Mouse (Mus musculus): ENCODE measurements around the gene Polr3h. TPM values are rescaled to one million over a fixed set of nuclear protein-coding genes. Genes with fewer than 3 reads are reported as not detected.

Gene Polr3h
- polyA plus RNA-seq, 1 experiment from 2014 or later, result 154 TPM

DNA sequence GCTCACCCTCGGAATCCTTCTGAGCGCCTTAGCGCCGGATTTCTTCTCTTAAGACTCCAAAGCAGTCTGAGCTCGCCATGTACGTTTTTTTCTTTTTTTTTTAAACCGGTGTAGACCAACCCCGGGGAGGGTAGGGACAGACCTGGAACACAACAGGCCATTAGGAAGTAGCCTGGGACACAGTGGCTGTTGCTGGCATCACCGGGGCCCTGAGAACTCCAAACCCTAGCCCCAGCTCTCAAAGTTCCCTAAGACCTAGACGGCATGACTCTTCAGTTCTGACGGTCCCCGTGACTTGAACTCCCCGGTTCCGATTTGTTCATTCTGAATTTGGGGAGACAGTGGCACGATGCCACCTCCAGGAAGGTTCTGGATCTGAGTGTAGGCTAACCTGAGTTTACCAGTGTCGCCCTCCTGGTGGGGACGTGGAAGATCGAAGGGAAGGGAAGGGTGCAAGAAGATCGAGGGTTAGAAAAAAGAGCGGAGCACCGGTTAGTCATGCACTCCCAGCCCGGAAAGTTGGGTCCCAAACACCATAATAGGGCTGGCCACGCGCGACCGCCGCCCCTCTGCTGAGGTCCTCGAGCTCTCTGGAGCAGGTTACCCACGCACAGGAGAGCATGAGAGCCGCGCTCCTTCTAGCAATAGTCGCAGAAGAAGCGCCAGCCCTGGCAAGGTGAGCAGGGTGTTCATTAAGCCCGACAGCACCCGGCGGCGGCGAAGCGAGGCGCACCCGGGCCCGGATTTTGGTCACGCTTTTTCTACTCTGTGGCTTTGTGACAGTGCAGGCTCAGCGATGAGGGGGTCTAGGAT is 67.3 kb downstream of the Polr3h start, which contains the start of gene Tob2:
TSS of gene Tob2 (minus strand) at position 280 of the 813 bp plus-strand sequence.
- ATAC-seq (peak; percentile 5), DNase-seq (ENCODE audit: low read depth, low spot score) (no peak)
- CTCF ChIA-PET, result interaction anchor here (1.3 to 1.7 kb wide), 3 partner anchors 19 to 27 kb away, joined by 3 to 9 read pairs (median 3); no protein-coding TSS in a partner anchor
- no peak for TF ChIP-seq CTCF (IDR thresholded peaks at IDR 0.05)
- H3K27me3 ChIP-seq, result no peaks in the 10 kb centered on the region
- in situ Hi-C loops (cut with MboI; ENCODE audit: low pct_unique_long_range_greater_than_20kb), result no loop called here
- POLR2A ChIA-PET, result interaction anchor here (0.9 to 3.2 kb wide), 6 partner anchors 14 to 103 kb away, joined by 3 to 9 read pairs (median 4); no protein-coding TSS in a partner anchor

DNA sequence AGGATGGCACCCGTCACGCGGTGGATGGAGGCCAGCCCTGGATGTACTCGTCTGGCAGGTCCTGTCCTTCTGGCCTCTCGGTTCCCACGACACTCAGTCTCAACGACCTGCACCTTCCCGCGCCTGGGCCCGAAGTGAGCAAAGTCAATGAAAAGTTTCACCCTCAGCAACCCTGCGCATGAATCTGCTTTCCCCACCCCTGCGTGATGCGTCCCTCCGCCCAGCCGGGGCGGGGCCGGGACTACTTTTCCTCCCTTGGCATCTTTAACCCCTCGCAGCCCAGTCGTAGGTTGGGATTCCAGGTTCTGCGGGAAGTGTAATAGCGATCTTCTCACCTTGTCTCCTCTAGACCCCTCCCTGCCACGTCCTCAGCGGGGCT is 67.9 kb downstream of the Polr3h start:
- ATAC-seq (peak; percentile 3), DNase-seq (ENCODE audit: low read depth, low spot score) (peak; percentile 65)
- ChIA-PET CTCF (interaction anchor here (1.7 kb wide), 1 partner anchor 27 kb away, joined by 9 read pairs; no protein-coding TSS in a partner anchor), POLR2A (interaction anchor here (0.8 to 3.2 kb wide), 8 partner anchors 13 to 102 kb away, joined by 3 to 9 read pairs (median 4); no protein-coding TSS in a partner anchor)
- TF ChIP-seq CTCF (IDR thresholded peaks at IDR 0.05), result no peak
- no peaks in the 10 kb centered on the region for H3K27me3 ChIP-seq
- in situ Hi-C loops (cut with MboI; ENCODE audit: low pct_unique_long_range_greater_than_20kb), result no loop called here

GRCm38 (mm10) chr15:81857724-81858116 is 68.3 kb downstream of the Polr3h start:
- ATAC-seq, result no peak
- no peak for DNase-seq (ENCODE audit: low read depth, low spot score)
- TF ChIP-seq CTCF (IDR thresholded peaks at IDR 0.05), result no peak
- POLR2A ChIA-PET, result interaction anchor here (0.8 to 3.2 kb wide), 7 partner anchors 13 to 102 kb away, joined by 3 to 9 read pairs (median 4); no protein-coding TSS in a partner anchor
- in situ Hi-C loops (cut with MboI; ENCODE audit: low pct_unique_long_range_greater_than_20kb), result no loop called here
- no peaks in the 10 kb centered on the region for H3K27me3 ChIP-seq
- CTCF ChIA-PET, result interaction anchor here (1.7 kb wide), 1 partner anchor 26 kb away, joined by 9 read pairs; no protein-coding TSS in a partner anchor

DNA sequence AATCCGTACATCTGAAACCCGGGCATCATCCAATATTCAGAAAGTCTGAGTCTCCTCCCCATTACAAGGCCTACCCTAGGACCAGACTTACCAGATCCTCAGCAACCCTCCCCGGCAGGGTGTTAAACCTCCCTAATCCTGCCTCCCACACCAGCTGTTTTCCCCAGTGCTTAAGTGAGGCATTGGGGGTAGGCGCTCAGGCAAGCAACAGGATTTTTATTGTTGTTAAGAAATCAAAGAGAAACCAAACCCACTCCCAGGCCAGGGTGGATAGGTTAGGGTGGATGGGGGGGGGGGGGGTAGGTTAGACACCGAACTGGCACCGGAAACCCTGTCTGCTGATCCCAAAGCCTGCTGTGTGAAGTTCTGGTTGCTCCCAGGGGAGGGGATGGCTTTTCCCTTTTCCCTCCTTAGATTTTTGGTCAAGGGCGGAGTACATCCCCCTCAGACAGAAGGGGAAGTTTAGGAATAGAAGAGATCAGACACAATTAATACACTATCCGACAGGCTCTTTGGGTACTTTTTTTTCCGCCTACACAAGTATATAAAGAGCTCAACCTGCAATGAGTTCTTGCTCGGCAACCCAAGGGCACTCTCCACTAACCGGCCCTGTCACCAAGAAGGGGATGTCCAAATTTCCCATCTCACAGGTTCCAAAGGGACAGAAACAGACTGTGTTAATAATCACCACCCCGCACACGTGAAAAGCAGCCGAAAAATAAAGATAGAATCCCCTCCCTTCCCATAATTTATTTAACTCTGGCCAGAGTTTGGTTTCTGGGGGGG is 68.9 kb downstream of the Polr3h start:
- POLR2A ChIA-PET, result interaction anchor here (0.6 to 3.2 kb wide), 6 partner anchors 26 to 89 kb away, joined by 3 to 9 read pairs (median 4); no protein-coding TSS in a partner anchor
- no peaks in the 10 kb centered on the region for H3K27me3 ChIP-seq
- CTCF ChIA-PET, result interaction anchor here (1.7 kb wide), 1 partner anchor 26 kb away, joined by 9 read pairs; no protein-coding TSS in a partner anchor

GRCm38 (mm10) chr15:81856030-81856790 is 69.8 kb downstream of the Polr3h start:
- POLR2A ChIA-PET, result interaction anchor here (0.6 to 3.2 kb wide), 2 partner anchors 25 to 45 kb away, joined by 3 to 9 read pairs; no protein-coding TSS in a partner anchor
- in situ Hi-C loops (cut with MboI; ENCODE audit: low pct_unique_long_range_greater_than_20kb), result no loop called here
- no peak for TF ChIP-seq CTCF (IDR thresholded peaks at IDR 0.05)
- CTCF ChIA-PET, result no interaction called here
- H3K27me3 ChIP-seq, result no peaks in the 10 kb centered on the region
- peak; percentile 74 for DNase-seq (ENCODE audit: low read depth, low spot score)
- peak; percentile 59 for ATAC-seq

More for the DNA sequence above, 68.9 kb downstream of the Polr3h start:
- ATAC-seq (no peak), DNase-seq (ENCODE audit: low read depth, low spot score) (no peak)
- TF ChIP-seq CTCF (IDR thresholded peaks at IDR 0.05), result no peak
- in situ Hi-C loops (cut with MboI; ENCODE audit: low pct_unique_long_range_greater_than_20kb), result no loop called here

- CTCF ChIA-PET, result interaction anchor here (1.3 kb wide), 1 partner anchor 22 kb away, joined by 7 read pairs; no protein-coding TSS in a partner anchor
- no peak for TF ChIP-seq CTCF (IDR thresholded peaks at IDR 0.05)
- ATAC-seq, result no peak
- no peak for DNase-seq (ENCODE audit: low read depth, low spot score)
- H3K27me3 ChIP-seq, result no peaks in the 10 kb centered on the region
- POLR2A ChIA-PET, result no interaction called here
- in situ Hi-C loops (cut with MboI; ENCODE audit: low pct_unique_long_range_greater_than_20kb), result no loop called here
Observed at GRCm38 (mm10) chr15:81853081-81853480, 73.0 kb downstream of the Polr3h start.

GRCm38 (mm10) chr15:81852411-81853000 is 73.5 kb downstream of the Polr3h start:
- no peak for ATAC-seq

GRCm38 (mm10) chr15:81851375-81851774 is 74.7 kb downstream of the Polr3h start:
- in situ Hi-C loops (cut with MboI; ENCODE audit: low pct_unique_long_range_greater_than_20kb), result no loop called here
- H3K27me3 ChIP-seq, result no peaks in the 10 kb centered on the region
- TF ChIP-seq CTCF (IDR thresholded peaks at IDR 0.05), result no peak
- ATAC-seq, result no peak
- POLR2A ChIA-PET, result interaction anchor here (1.5 kb wide), 1 partner anchor 20 kb away, joined by 3 read pairs; the partner anchor contains the start of gene Phf5a
- no peak for DNase-seq (ENCODE audit: low read depth, low spot score)
- CTCF ChIA-PET, result interaction anchor here (4.0 kb wide), 1 partner anchor 20 kb away, joined by 16 read pairs; no protein-coding TSS in a partner anchor

More at GRCm38 (mm10) chr15:81852411-81853000, 73.5 kb downstream of the Polr3h start:
- CTCF ChIA-PET, result interaction anchor here (1.1 to 1.3 kb wide), 2 partner anchors 21 to 66 kb away, joined by 3 to 7 read pairs; no protein-coding TSS in a partner anchor
- POLR2A ChIA-PET, result interaction anchor here (1.5 kb wide), 1 partner anchor 19 kb away, joined by 3 read pairs; the partner anchor contains the start of gene Phf5a
- no peak for DNase-seq (ENCODE audit: low read depth, low spot score)
- no peaks in the 10 kb centered on the region for H3K27me3 ChIP-seq
- in situ Hi-C loops (cut with MboI; ENCODE audit: low pct_unique_long_range_greater_than_20kb), result no loop called here
- TF ChIP-seq CTCF (IDR thresholded peaks at IDR 0.05), result no peak

DNA sequence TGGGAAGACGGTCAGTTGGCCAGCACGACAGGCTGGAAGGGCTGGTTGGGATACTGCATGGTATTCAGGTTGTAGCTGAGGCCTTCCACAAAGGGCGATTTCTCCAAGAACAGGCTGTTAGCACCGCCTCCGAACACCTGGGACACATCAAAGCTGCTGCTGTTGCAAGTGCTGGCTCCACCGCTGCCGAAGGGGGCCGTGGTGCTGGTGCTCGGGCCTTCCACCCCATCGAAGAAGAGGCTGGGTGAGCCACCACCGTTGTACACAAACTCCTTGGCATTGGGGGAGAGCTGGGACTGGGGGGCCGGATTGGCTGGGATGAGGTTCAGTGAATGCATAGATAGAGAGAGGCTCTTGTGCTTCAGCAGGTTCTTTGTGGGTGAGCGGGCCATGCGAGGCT is 75.3 kb downstream of the Polr3h start:
- no peak for ATAC-seq
- no peak for DNase-seq (ENCODE audit: low read depth, low spot score)
- TF ChIP-seq CTCF (IDR thresholded peaks at IDR 0.05), result no peak
- CTCF ChIA-PET, result interaction anchor here (4.0 kb wide), 1 partner anchor 19 kb away, joined by 16 read pairs; no protein-coding TSS in a partner anchor
- in situ Hi-C loops (cut with MboI; ENCODE audit: low pct_unique_long_range_greater_than_20kb), result no loop called here
- H3K27me3 ChIP-seq, result no peaks in the 10 kb centered on the region
- POLR2A ChIA-PET, result no interaction called here

All from Patski (cell line).